18 mouse cellular contexts compared by ENCODE assay signal in the genomic region with DNA sequence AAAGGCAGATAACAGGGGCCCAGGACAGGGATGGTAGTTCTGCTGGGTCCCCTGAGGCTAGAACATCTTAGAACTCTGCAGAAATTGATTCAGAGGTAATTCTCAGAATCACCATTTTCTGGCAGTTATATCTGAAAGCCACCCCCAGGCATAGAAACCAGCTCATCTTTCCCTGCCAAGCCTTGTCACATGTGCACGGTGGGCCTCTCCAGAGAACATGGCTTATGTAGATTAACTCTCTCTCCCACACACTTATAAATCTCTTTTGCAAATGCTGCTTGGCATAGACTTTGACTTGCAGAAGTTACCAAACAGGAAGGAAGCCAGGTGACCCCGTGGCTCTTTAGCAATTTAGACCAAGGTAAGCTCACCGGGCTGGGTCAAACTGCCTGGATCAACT.
A peak's percentile ranks its signal among the peaks of the same experiment; 100 is the strongest.
DNase-seq lines count a peak whose midpoint lies in the region; TF ChIP-seq lines count a peak whose summit lies in the region.
"Had no signal": no experiment of that assay in that cellular context is flagged by ENCODE, and none has a peak within 500 bp of the region (broad histone marks: within the 10 kb centered on the region; RNA-seq: fewer than 3 reads in every experiment).

No protein-coding gene starts in this region.

- peak; percentile 50 for DNase-seq in left cerebral cortex, adult 11 months (ENCODE audit: low spot score)
- no peak for DNase-seq in left cerebral cortex, postnatal 4 days
- peak; percentile 52 to 53 for DNase-seq in layer of hippocampus, adult 8-10 months (ENCODE audit: low spot score in 2 of 2)
- peak; percentile 46 to 58 for DNase-seq in right cerebral cortex, adult 2 months (ENCODE audit: low spot score in 2 of 2)
- no peak for DNase-seq in retina, embryonic 14.5 days (ENCODE audit: low spot score)
- no peak for DNase-seq in urinary bladder, adult 2 months (ENCODE audit: low spot score)
- no peak for DNase-seq in gastrocnemius, postnatal 25 days
- DNase-seq: cerebellum, adult 8-10 months; gastrocnemius, postnatal 10 days; kidney, postnatal 25 days; lung, adult 2 months; spleen, adult 18-20 months; thymus, postnatal 36 days had no signal

- intact Hi-C loops in left cerebral cortex, postnatal 4 days (cut with DNase I), result no loop called here

- H3K4me3 ChIP-seq in cortical plate, adult 2 months (ENCODE audit: insufficient read depth, low read length), result no peak overlapping the region
- H3K4me3 ChIP-seq: forebrain, embryonic 10.5 days; heart, embryonic 12.5 days; limb, embryonic 15.5 days had no signal

- peaks cover 13% of the 10 kb centered on the region for H3K4me1 ChIP-seq in cortical plate, adult 2 months (ENCODE audit: control insufficient read depth, insufficient read depth, low read length)
- H3K4me1 ChIP-seq: heart, embryonic 12.5 days had no signal

- peak overlapping the region; percentile 68; the same call in 1 of the 2 replicates for H3K27ac ChIP-seq in cortical plate, adult 2 months (ENCODE audit: insufficient read depth, low read length)
- H3K27ac ChIP-seq: forebrain, embryonic 10.5 days; limb, embryonic 15.5 days; stomach, postnatal 0 days had no signal

- TF ChIP-seq POLR2A in cortical plate, adult 2 months (IDR thresholded peaks at IDR 0.05; ENCODE audit: extremely low read depth, insufficient read depth, low read length), result no peak

- TF ChIP-seq CTCF in cortical plate, adult 2 months (IDR thresholded peaks at IDR 0.05; ENCODE audit: extremely low read depth, insufficient read depth, low read length), result no peak

Comparison
In these comparisons a context has a peak if more than half of its experiments do, and no peak if none do; other contexts are left out.
1. DNase-seq: peak in left cerebral cortex, adult 11 months (single experiment), layer of hippocampus, adult 8-10 months (2 of 2) and right cerebral cortex, adult 2 months (2 of 2); none in left cerebral cortex, postnatal 4 days (single experiment), retina, embryonic 14.5 days (single experiment), urinary bladder, adult 2 months (single experiment) and gastrocnemius, postnatal 25 days (single experiment).